Mouse (Mus musculus) ES-Bruce4 (cell line): ENCODE results near the gene Clk1. TPM values are rescaled to one million over a fixed set of nuclear protein-coding genes. Genes with fewer than 3 reads are reported as not detected.

ENCODE experiments used
- H3K27ac ChIP-seq: 2 replicates; pipeline ENCODE4 v1.5.1; 2012; ENCODE audit warnings: low read length, inconsistent platforms; ENCODE audit not compliant: insufficient read depth
- H3K27me3 ChIP-seq: 2 replicates; pipeline ENCODE4 v1.6.1; 2012; ENCODE audit warnings: mild to moderate bottlenecking, low read length, inconsistent platforms; ENCODE audit not compliant: control insufficient read depth, poor library complexity, insufficient read depth, severe bottlenecking
- H3K36me3 ChIP-seq: 2 replicates; pipeline ENCODE4 v1.6.1; 2012; ENCODE audit warnings: inconsistent platforms, mild to moderate bottlenecking, low read length, moderate library complexity; ENCODE audit not compliant: control insufficient read depth, poor library complexity, insufficient read depth, severe bottlenecking
- H3K4me1 ChIP-seq: one replicate; pipeline ENCODE4 v1.8.1; 2011; ENCODE audit warnings: low read length; ENCODE audit not compliant: control insufficient read depth, insufficient read depth
- H3K4me3 ChIP-seq: 2 replicates; pipeline ENCODE4 v1.5.1; 2011; ENCODE audit warnings: low read depth, mild to moderate bottlenecking, low read length
- H3K9ac ChIP-seq: 2 replicates; pipeline ENCODE4 v1.6.1; 2012; ENCODE audit warnings: low read depth, mild to moderate bottlenecking, inconsistent platforms; ENCODE audit not compliant: poor library complexity, severe bottlenecking
- H3K9me3 ChIP-seq: replicated peaks from 2 replicates; pipeline ENCODE4 v1.6.1; 2012; ENCODE audit warnings: mild to moderate bottlenecking, low read length, inconsistent platforms; ENCODE audit not compliant: control insufficient read depth, poor library complexity, insufficient read depth, severe bottlenecking
- CTCF ChIP-seq: IDR thresholded peaks from one replicate; pipeline ENCODE4 v1.8.1; 2011; ENCODE audit warnings: low read depth, low read length
- EP300 ChIP-seq: IDR thresholded peaks from 2 replicates; pipeline ENCODE4 v1.6.1; 2011; ENCODE audit warnings: low read depth, low read length; ENCODE audit not compliant: insufficient read depth
- POLR2A ChIP-seq: IDR thresholded peaks from one replicate; pipeline ENCODE4 v1.8.1; 2011; ENCODE audit warnings: low read length; ENCODE audit not compliant: insufficient read depth
- polyA plus RNA-seq: library from polyadenylated mRNA; stranded (reverse); fragments of >200 nt; gene quantifications from 2 replicates; pipeline ENCODE4 v1.2.4, GENCODE M21; 2011; ENCODE audit warnings: low read depth; ENCODE audit not compliant: missing spikeins, insufficient read depth, insufficient read length

Clk1 gene
- polyA plus RNA-seq, 1 experiment, result 216 TPM

- no peaks in the 10 kb centered on the region for H3K4me1 ChIP-seq
- TF ChIP-seq POLR2A, result no peak
- peaks cover 39% of the 10 kb centered on the region for H3K36me3 ChIP-seq
- no peaks in the 10 kb centered on the region for H3K27me3 ChIP-seq
- H3K4me3 ChIP-seq, result no peak overlapping the region
- no peak overlapping the region for H3K9ac ChIP-seq
- 0 out of 2 replicates have a peak overlapping the region, but pooled peaks have one; percentile 16 for H3K27ac ChIP-seq
- H3K9me3 ChIP-seq, result no peaks in the 10 kb centered on the region; the same call in 1 of the 2 replicates
Measured at GRCm38 (mm10) chr1:58458175-58458574, 34.3 kb upstream of the Clk1 start.

DNA sequence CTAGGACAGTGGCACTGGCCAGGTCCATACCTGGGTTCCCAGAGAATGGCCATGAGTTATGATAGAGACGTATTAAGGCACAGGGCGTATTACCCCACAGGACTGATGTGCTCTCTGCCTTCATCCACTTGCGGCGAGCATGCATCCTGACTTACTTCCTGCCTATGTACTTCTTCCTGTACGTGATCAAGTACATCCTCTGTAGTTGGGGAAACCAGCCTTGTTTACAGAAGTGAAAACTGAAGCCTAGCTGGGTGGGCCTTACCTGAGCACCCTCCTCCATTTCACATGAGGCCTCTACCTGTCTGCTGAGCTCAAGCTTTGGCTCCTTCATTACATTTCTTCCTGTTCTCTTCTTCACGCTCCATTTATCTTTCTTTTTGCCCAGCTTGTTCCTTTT is 30.4 kb upstream of the Clk1 start:
- no peaks in the 10 kb centered on the region for H3K4me1 ChIP-seq
- TF ChIP-seq EP300 (no peak), POLR2A (no peak), CTCF (no peak)
- peaks cover 25% of the 10 kb centered on the region for H3K36me3 ChIP-seq
- no peak overlapping the region for H3K27ac ChIP-seq
- H3K27me3 ChIP-seq, result no peaks in the 10 kb centered on the region
- no peak overlapping the region for H3K9ac ChIP-seq
- H3K4me3 ChIP-seq, result no peak overlapping the region
- no peaks in the 10 kb centered on the region; the same call in 1 of the 2 replicates for H3K9me3 ChIP-seq

- no peak overlapping the region for H3K9ac ChIP-seq
- H3K27ac ChIP-seq, result no peak overlapping the region
- no peaks in the 10 kb centered on the region for H3K27me3 ChIP-seq
- H3K36me3 ChIP-seq, result peaks cover 15% of the 10 kb centered on the region
- no peaks in the 10 kb centered on the region for H3K4me1 ChIP-seq
- TF ChIP-seq POLR2A (no peak), CTCF (peak; percentile 37)
- no peaks in the 10 kb centered on the region for H3K9me3 ChIP-seq
- no peak overlapping the region for H3K4me3 ChIP-seq
Measured at GRCm38 (mm10) chr1:58448396-58448795, 24.5 kb upstream of the Clk1 start.

DNA sequence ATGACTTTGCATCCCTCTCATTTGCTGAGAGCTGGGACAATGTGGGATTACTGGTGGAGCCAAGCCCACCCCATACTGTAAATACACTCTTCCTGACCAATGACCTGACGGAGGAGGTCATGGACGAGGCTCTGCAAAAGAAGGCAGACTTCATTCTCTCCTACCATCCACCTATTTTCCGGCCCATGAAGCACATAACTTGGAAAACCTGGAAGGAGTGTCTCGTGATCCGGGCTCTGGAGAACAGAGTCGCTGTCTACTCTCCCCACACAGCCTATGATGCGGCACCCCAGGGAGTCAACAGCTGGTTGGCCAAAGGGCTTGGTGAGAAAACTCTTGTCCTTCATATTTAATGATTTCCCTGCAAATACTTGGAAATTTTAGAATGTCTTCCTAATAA is 23.9 kb upstream of the Clk1 start:
- Histone ChIP-seq H3K9me3 (no peaks in the 10 kb centered on the region), H3K27me3 (no peaks in the 10 kb centered on the region), H3K27ac (no peak overlapping the region), H3K4me1 (no peaks in the 10 kb centered on the region), H3K36me3 (peaks cover 15% of the 10 kb centered on the region), H3K9ac (no peak overlapping the region), H3K4me3 (no peak overlapping the region)
- TF ChIP-seq POLR2A (no peak), EP300 (no peak), CTCF (no peak)

DNA sequence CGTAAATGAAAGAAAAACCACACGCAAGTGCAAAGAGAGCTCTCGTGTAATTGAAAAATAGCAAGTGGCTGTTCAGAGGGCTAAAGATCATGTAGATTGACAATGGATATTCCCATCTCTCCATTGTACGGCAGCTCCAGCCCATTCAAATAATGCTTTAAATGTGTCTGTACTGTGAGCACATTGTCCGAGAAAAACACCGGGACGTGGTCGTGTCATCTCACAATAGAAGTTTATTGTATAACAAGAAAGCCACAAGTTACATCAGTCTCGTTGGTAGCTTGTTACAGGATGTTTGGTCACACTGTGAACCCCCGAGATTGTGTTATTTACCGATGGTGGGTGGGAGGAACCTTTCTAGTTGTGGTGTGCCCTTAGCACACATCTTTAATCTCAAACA is 22.0 kb upstream of the Clk1 start:
- Histone ChIP-seq H3K4me3 (peak overlapping the region; percentile 95), H3K9me3 (no peaks in the 10 kb centered on the region), H3K27me3 (no peaks in the 10 kb centered on the region), H3K36me3 (peaks cover 8% of the 10 kb centered on the region), H3K9ac (peak overlapping the region; percentile 66), H3K27ac (peak overlapping the region; percentile 36; the same call in 1 of the 2 replicates), H3K4me1 (no peaks in the 10 kb centered on the region)
- TF ChIP-seq EP300 (no peak), CTCF (no peak), POLR2A (no peak)

- Histone ChIP-seq H3K4me1 (no peaks in the 10 kb centered on the region), H3K4me3 (peak within 1 kb of the TSS; percentile 95), H3K9ac (peak within 1 kb of the TSS; percentile 66), H3K27me3 (no peaks in the 10 kb centered on the region), H3K9me3 (no peaks in the 10 kb centered on the region), H3K27ac (peak within 1 kb of the TSS; percentile 66; the same call in 1 of the 2 replicates), H3K36me3 (peaks cover 7% of the 10 kb centered on the region)
- TF ChIP-seq POLR2A (peak; percentile 45), CTCF (no peak), EP300 (no peak)
Measured at GRCm38 (mm10) chr1:58445143-58445722, 21.4 kb upstream of the Clk1 start, which contains the start of the genes Nif3l1 and Ppil3. Nif3l1 (plus strand) TSS chr1:58445151. Ppil3 (minus strand) TSS chr1:58445486.
